Mouse (Mus musculus) testis, adult 2 months (tissue): ENCODE measurements at regions not wholly inside any gene's neighbourhood (a gene's known extent, or its start where the extent isn't known, plus 50 kb on each side); places are given as distances from the start of the nearest gene placed in this dataset.

Experiments used
- CTCF ChIP-seq: fragments of 200-500 bp; IDR thresholded peaks from 2 replicates; pipeline ENCODE4 v1.5.1; 2012; ENCODE audit warnings: low read depth, mild to moderate bottlenecking, inconsistent platforms, low read length, moderate library complexity; ENCODE audit not compliant: control insufficient read depth, insufficient read depth, insufficient replicate concordance
- POLR2A ChIP-seq: fragments of 200-500 bp; IDR thresholded peaks from 2 replicates; pipeline ENCODE4 v1.6.1; 2012; ENCODE audit warnings: low read depth, mild to moderate bottlenecking, inconsistent platforms, low read length, moderate library complexity; ENCODE audit not compliant: control insufficient read depth

GRCm38 (mm10) chr1:61265706-61266127, 288.0 kb downstream of the Icos start:
- no peak for TF ChIP-seq CTCF
- no peak for TF ChIP-seq POLR2A
